Mouse (Mus musculus) frontal cortex, postnatal 10 days (tissue): Measurements from ENCODE around the gene Fmnl2.
A peak's percentile ranks its signal among the peaks of the same experiment; 100 is the strongest.

Experiments
- DNase-seq, 2 experiments: peaks; one replicate each; pipeline ENCODE4 v3.0.0; 2022; ENCODE audit warnings: low spot score in 2 of 2, mixed read lengths in 1 of 2

Fmnl2 gene

GRCm38 (mm10) chr2:52986354-52986753, 128.7 kb downstream of the Fmnl2 start:
- no peak for DNase-seq

GRCm38 (mm10) chr2:52987035-52987434, 129.4 kb downstream of the Fmnl2 start:
- DNase-seq: no peak

GRCm38 (mm10) chr2:52987637-52988295, 130.1 kb downstream of the Fmnl2 start:
- DNase-seq: no peak

GRCm38 (mm10) chr2:52989316-52989715, 131.7 kb downstream of the Fmnl2 start:
- DNase-seq: no peak

- DNase-seq: no peak
These were observed 133.4 kb downstream of the Fmnl2 start for GRCm38 (mm10) chr2:52990874-52991687.

- DNase-seq: no peak
These were observed 134.1 kb downstream of the Fmnl2 start for GRCm38 (mm10) chr2:52991688-52992194.

GRCm38 (mm10) chr2:52993241-52993640, 135.6 kb downstream of the Fmnl2 start:
- no peak for DNase-seq

GRCm38 (mm10) chr2:52994526-52994925, 136.9 kb downstream of the Fmnl2 start:
- DNase-seq: no peak

GRCm38 (mm10) chr2:52997955-52998750, 140.5 kb downstream of the Fmnl2 start:
- no peak for DNase-seq

- no peak for DNase-seq
These were observed 141.9 kb downstream of the Fmnl2 start for GRCm38 (mm10) chr2:52999524-52999969.

GRCm38 (mm10) chr2:53000446-53000845, 142.8 kb downstream of the Fmnl2 start:
- no peak for DNase-seq

- no peak for DNase-seq
These were observed 148.5 kb downstream of the Fmnl2 start for GRCm38 (mm10) chr2:53006161-53006560.

GRCm38 (mm10) chr2:53007142-53007541, 149.5 kb downstream of the Fmnl2 start:
- peak in 1 of 2 experiments; percentile 46 for DNase-seq

GRCm38 (mm10) chr2:53013051-53013450, 155.4 kb downstream of the Fmnl2 start:
- no peak for DNase-seq

GRCm38 (mm10) chr2:53014451-53014850, 156.8 kb downstream of the Fmnl2 start:
- no peak for DNase-seq

GRCm38 (mm10) chr2:53022982-53023381, 165.3 kb downstream of the Fmnl2 start:
- no peak for DNase-seq

GRCm38 (mm10) chr2:53026056-53026769, 168.6 kb downstream of the Fmnl2 start:
- DNase-seq: no peak

GRCm38 (mm10) chr2:53028868-53029267, 171.2 kb downstream of the Fmnl2 start:
- no peak for DNase-seq

GRCm38 (mm10) chr2:53029716-53030431, 172.2 kb downstream of the Fmnl2 start:
- DNase-seq: no peak

- DNase-seq: no peak
These were observed 172.8 kb downstream of the Fmnl2 start for GRCm38 (mm10) chr2:53030432-53030826.

- no peak for DNase-seq
These were observed 180.6 kb downstream of the Fmnl2 start for GRCm38 (mm10) chr2:53038253-53038652.
